Mouse (Mus musculus): ENCODE measurements around the gene 1700088E04Rik. TPM values are rescaled to one million over a fixed set of nuclear protein-coding genes. Genes with fewer than 3 reads are reported as not detected.

Gene 1700088E04Rik
- polyA plus RNA-seq, 1 experiment from 2014 or later, result 30.4 TPM

DNA sequence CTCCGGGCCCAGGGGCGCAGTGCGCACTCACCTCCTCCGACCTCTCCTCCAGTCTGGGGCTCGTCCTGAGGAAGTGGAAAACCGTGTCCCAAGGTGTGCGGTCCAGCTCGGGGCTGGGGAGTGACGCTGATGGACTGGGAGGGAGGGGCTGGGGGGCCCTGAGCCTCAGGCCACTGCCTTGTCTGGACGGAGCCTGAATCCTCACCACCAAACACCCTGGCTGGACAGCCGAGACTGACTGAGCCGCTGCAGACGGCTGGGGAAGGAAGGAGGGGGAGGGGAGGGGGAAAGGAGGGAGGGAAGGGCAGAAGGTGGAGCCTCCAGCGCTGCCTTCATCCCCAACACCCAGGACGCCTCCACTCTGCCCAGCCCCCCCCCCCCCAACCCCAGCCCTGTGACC lies 23.2 kb upstream of the 1700088E04Rik start:
- Histone ChIP-seq H3K9ac (replicated peaks; ENCODE audit: low read depth) (no peak overlapping the region), H3K27ac (ENCODE audit: low read length) (no peak overlapping the region), H3K4me1 (ENCODE audit: insufficient read depth, low read depth, low read length) (no peaks in the 10 kb centered on the region), H3K36me3 (ENCODE audit: insufficient read depth, low read length) (no peaks in the 10 kb centered on the region), H3K4me2 (replicated peaks; ENCODE audit: low read depth, low read length) (no peak overlapping the region), H3K27me3 (replicated peaks; ENCODE audit: insufficient read depth, low read length) (peaks cover 31% of the 10 kb centered on the region), H3K9me3 (ENCODE audit: low read length) (no peaks in the 10 kb centered on the region), H3K4me3 (ENCODE audit: low read depth, low read length) (no peak overlapping the region)
- TF ChIP-seq EP300 (IDR thresholded peaks at IDR 0.05) (no peak), CTCF (IDR thresholded peaks at IDR 0.05) (no peak)
- DNase-seq (ENCODE audit: low spot score) (no peak), ATAC-seq (no peak)
- 16% methylated on average over 13 of the region's 15 CpGs for WGBS

DNA sequence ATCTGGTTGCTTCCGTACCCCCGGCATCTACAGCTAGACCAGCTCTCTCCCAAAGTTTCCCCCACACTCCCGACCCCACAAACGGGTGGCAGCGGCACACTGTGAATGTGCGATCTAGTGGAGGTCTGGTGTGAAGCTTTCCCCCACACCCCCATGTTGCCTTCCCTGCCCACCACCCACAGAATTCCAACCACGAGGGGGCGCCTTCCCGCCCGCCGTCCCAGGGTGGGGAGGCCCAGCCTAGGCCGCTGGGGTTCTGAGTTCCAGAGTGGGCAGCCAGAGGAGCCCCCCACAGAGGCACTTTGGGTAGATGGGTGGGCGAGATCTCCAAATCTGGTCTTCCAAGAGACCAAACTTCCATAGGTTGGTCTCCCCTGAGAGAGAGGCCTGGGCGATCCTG lies 21.8 kb upstream of the 1700088E04Rik start:
- no peak for ATAC-seq
- H3K4me3 ChIP-seq (ENCODE audit: low read depth, low read length), result no peak overlapping the region
- 40% methylated on average over 14 of the region's 14 CpGs for WGBS

DNA sequence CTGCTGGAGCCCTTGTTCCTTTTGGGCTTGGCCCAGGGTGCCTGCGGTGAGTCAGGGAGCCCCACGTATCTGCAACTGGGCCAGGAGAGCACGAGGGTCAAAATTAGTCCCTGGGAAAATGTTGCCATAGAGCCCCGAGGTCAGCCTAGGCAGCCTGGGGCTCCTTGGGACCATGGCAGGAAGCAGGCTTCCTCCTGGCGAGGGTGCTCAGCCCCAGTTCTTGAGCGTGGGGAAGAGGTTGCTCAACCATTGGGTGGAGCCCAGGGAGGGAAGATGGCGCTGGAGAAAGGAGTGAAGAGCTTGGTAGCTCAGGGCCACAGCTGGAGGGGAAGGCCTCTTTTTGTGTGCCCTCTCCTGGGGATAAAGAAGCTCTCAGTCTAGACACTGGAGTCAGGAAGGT lies 21.2 kb upstream of the 1700088E04Rik start:
- peaks cover 31% of the 10 kb centered on the region for H3K27me3 ChIP-seq (replicated peaks; ENCODE audit: insufficient read depth, low read length)
- no peaks in the 10 kb centered on the region for H3K36me3 ChIP-seq (ENCODE audit: insufficient read depth, low read length)
- H3K9me3 ChIP-seq (ENCODE audit: low read length), result no peaks in the 10 kb centered on the region
- H3K4me1 ChIP-seq (ENCODE audit: insufficient read depth, low read depth, low read length), result no peaks in the 10 kb centered on the region
- no peak for TF ChIP-seq CTCF (IDR thresholded peaks at IDR 0.05)
- TF ChIP-seq EP300 (IDR thresholded peaks at IDR 0.05), result no peak
- no peak overlapping the region for H3K9ac ChIP-seq (replicated peaks; ENCODE audit: low read depth)
- ATAC-seq (no peak), DNase-seq (ENCODE audit: low spot score) (no peak)
- WGBS, result 55% methylated on average over 7 of the region's 7 CpGs
- H3K4me3 ChIP-seq (ENCODE audit: low read depth, low read length), result no peak overlapping the region
- no peak overlapping the region for H3K27ac ChIP-seq (ENCODE audit: low read length)
- H3K4me2 ChIP-seq (replicated peaks; ENCODE audit: low read depth, low read length), result no peak overlapping the region

More for the DNA sequence above, 21.8 kb upstream of the 1700088E04Rik start:
- DNase-seq (ENCODE audit: low spot score), result no peak
- Histone ChIP-seq H3K4me2 (replicated peaks; ENCODE audit: low read depth, low read length) (no peak overlapping the region), H3K4me1 (ENCODE audit: insufficient read depth, low read depth, low read length) (no peaks in the 10 kb centered on the region), H3K27me3 (replicated peaks; ENCODE audit: insufficient read depth, low read length) (peaks cover 31% of the 10 kb centered on the region), H3K36me3 (ENCODE audit: insufficient read depth, low read length) (no peaks in the 10 kb centered on the region), H3K9ac (replicated peaks; ENCODE audit: low read depth) (no peak overlapping the region), H3K27ac (ENCODE audit: low read length) (no peak overlapping the region), H3K9me3 (ENCODE audit: low read length) (no peaks in the 10 kb centered on the region)
- TF ChIP-seq EP300 (IDR thresholded peaks at IDR 0.05) (no peak), CTCF (IDR thresholded peaks at IDR 0.05) (peak; percentile 34)

DNA sequence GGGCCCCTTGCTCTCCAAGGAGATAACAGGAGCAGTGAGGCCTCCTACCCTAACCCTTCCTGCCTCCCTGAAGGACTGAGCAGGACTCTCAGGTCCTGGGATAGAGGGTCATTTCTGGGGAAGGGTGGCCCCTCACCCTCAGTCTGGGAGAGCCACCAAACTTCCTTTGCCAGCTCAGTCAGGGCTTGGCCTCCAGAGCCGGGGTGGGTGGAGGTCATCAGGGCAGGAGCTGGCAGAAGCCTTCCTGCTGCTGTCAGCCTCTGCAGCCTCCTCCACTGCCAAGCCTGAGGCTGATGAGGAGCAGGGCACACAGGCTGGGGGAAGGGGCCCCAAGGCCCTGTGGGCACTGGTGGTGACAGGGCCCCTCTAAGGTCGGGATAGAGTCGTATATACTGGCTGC lies 14.5 kb upstream of the 1700088E04Rik start:
- no peak for ATAC-seq
- H3K27me3 ChIP-seq (replicated peaks; ENCODE audit: insufficient read depth, low read length), result no peaks in the 10 kb centered on the region
- 0 out of 2 replicates have a peak, but pooled peaks cover 4% of the 10 kb centered on the region for H3K36me3 ChIP-seq (ENCODE audit: insufficient read depth, low read length)
- no peak for DNase-seq (ENCODE audit: low spot score)
- no peak for TF ChIP-seq CTCF (IDR thresholded peaks at IDR 0.05)
- TF ChIP-seq EP300 (IDR thresholded peaks at IDR 0.05), result no peak
- no peak overlapping the region for H3K27ac ChIP-seq (ENCODE audit: low read length)
- no peaks in the 10 kb centered on the region for H3K9me3 ChIP-seq (ENCODE audit: low read length)
- 22% methylated on average over 3 of the region's 3 CpGs for WGBS
- H3K4me1 ChIP-seq (ENCODE audit: insufficient read depth, low read depth, low read length), result no peaks in the 10 kb centered on the region
- no peak overlapping the region for H3K9ac ChIP-seq (replicated peaks; ENCODE audit: low read depth)
- no peak overlapping the region for H3K4me2 ChIP-seq (replicated peaks; ENCODE audit: low read depth, low read length)
- no peak overlapping the region for H3K4me3 ChIP-seq (ENCODE audit: low read depth, low read length)

DNA sequence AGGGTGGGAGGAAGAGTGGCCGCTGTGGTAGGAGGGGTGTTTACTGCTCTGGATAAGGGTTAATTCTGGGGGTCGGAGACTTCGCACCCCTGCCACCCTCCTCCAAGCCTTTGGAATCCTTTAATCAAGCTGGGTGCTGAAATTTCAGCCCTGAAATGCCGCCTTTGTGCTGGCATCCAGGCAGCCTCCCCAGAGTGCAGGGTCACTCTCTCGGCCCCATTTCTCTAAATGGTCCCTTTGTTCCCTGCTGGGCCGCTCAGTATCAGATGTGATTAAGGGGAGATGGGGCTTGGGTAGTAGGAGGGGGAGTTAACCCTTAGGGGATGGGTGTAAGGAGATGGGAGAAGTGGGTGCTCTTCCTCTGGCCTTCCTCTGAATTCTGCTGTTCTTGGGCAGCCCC lies 11.7 kb upstream of the 1700088E04Rik start:
- ATAC-seq (no peak), DNase-seq (ENCODE audit: low spot score) (no peak)

DNA sequence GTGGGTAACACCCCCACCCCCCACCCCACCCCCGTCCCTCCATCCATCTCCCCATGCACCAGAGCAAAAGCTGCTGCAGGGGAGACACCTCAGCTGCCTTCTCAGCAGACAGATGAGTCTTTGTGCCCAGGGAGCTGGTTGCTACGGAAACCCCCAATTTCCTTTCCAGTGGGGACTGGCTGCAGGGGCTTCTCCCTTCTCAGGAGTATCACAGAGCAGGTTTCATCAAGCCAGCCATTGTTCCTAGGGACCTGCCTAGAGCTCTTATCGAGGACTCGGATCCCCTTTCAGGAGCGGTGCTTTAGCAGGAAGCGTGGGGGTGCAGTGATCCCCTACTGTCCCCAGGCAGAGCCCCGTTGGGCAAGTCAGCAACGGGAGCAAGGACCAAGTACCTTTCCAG lies 10.8 kb upstream of the 1700088E04Rik start:
- H3K36me3 ChIP-seq (ENCODE audit: insufficient read depth, low read length), result peaks cover 8% of the 10 kb centered on the region; the same call in 1 of the 2 replicates

More for the DNA sequence above, 11.7 kb upstream of the 1700088E04Rik start:
- Histone ChIP-seq H3K36me3 (ENCODE audit: insufficient read depth, low read length) (peaks cover 8% of the 10 kb centered on the region; the same call in 1 of the 2 replicates), H3K9me3 (ENCODE audit: low read length) (no peaks in the 10 kb centered on the region), H3K4me3 (ENCODE audit: low read depth, low read length) (no peak overlapping the region), H3K4me2 (replicated peaks; ENCODE audit: low read depth, low read length) (no peak overlapping the region), H3K9ac (replicated peaks; ENCODE audit: low read depth) (no peak overlapping the region), H3K27ac (ENCODE audit: low read length) (no peak overlapping the region), H3K4me1 (ENCODE audit: insufficient read depth, low read depth, low read length) (no peaks in the 10 kb centered on the region), H3K27me3 (replicated peaks; ENCODE audit: insufficient read depth, low read length) (no peaks in the 10 kb centered on the region)
- WGBS, result 48% methylated on average over 6 of the region's 6 CpGs
- TF ChIP-seq CTCF (IDR thresholded peaks at IDR 0.05) (no peak), EP300 (IDR thresholded peaks at IDR 0.05) (no peak)

DNA sequence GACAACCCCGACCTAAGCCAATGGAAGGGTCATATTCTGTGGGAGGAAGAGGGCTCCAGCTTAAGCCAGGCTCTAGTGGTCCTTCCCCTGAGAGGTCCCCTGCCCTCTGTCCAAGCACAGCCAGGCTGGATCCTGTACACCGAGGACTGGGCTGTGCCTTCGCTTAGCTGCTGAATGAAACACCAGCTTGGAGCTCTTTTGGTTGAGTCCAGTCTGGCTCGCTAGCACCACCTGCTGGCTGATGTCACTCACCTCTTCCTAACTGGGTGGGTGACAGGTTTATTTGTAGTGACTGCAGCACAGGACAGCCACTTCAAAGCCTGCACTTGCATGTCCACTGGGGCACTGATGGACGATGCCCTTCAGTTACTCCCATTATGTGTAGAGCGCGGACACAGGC lies 7.5 kb upstream of the 1700088E04Rik start:
- TF ChIP-seq CTCF (IDR thresholded peaks at IDR 0.05), result peak; percentile 98
- TF ChIP-seq EP300 (IDR thresholded peaks at IDR 0.05), result no peak
- Histone ChIP-seq H3K9me3 (ENCODE audit: low read length) (no peaks in the 10 kb centered on the region), H3K4me3 (ENCODE audit: low read depth, low read length) (no peak overlapping the region), H3K27ac (ENCODE audit: low read length) (no peak overlapping the region), H3K4me2 (replicated peaks; ENCODE audit: low read depth, low read length) (no peak overlapping the region), H3K36me3 (ENCODE audit: insufficient read depth, low read length) (peaks cover 18% of the 10 kb centered on the region; the same call in 1 of the 2 replicates), H3K4me1 (ENCODE audit: insufficient read depth, low read depth, low read length) (no peaks in the 10 kb centered on the region), H3K9ac (replicated peaks; ENCODE audit: low read depth) (no peak overlapping the region), H3K27me3 (replicated peaks; ENCODE audit: insufficient read depth, low read length) (no peaks in the 10 kb centered on the region)
- ATAC-seq (peak; percentile 75), DNase-seq (ENCODE audit: low spot score) (peak; percentile 89)
- WGBS, result 50% methylated on average over 7 of the region's 7 CpGs

More for the DNA sequence above, 10.8 kb upstream of the 1700088E04Rik start:
- no peaks in the 10 kb centered on the region for H3K9me3 ChIP-seq (ENCODE audit: low read length)
- no peak overlapping the region for H3K27ac ChIP-seq (ENCODE audit: low read length)
- H3K4me3 ChIP-seq (ENCODE audit: low read depth, low read length), result no peak overlapping the region
- ATAC-seq (no peak), DNase-seq (ENCODE audit: low spot score) (no peak)
- no peak overlapping the region for H3K4me2 ChIP-seq (replicated peaks; ENCODE audit: low read depth, low read length)
- H3K4me1 ChIP-seq (ENCODE audit: insufficient read depth, low read depth, low read length), result no peaks in the 10 kb centered on the region
- H3K27me3 ChIP-seq (replicated peaks; ENCODE audit: insufficient read depth, low read length), result no peaks in the 10 kb centered on the region
- TF ChIP-seq CTCF (IDR thresholded peaks at IDR 0.05) (no peak), EP300 (IDR thresholded peaks at IDR 0.05) (no peak)
- H3K9ac ChIP-seq (replicated peaks; ENCODE audit: low read depth), result no peak overlapping the region
- 61% methylated on average over 8 of the region's 8 CpGs for WGBS
